Mouse (Mus musculus) testis, adult 2 months (tissue): ENCODE results near the gene Ctnnb1.

Experiments used
- CTCF ChIP-seq: fragments of 200-500 bp; IDR thresholded peaks from 2 replicates; pipeline ENCODE4 v1.5.1; 2012; ENCODE audit warnings: low read depth, mild to moderate bottlenecking, inconsistent platforms, low read length, moderate library complexity; ENCODE audit not compliant: control insufficient read depth, insufficient read depth, insufficient replicate concordance
- POLR2A ChIP-seq: fragments of 200-500 bp; IDR thresholded peaks from 2 replicates; pipeline ENCODE4 v1.6.1; 2012; ENCODE audit warnings: low read depth, mild to moderate bottlenecking, inconsistent platforms, low read length, moderate library complexity; ENCODE audit not compliant: control insufficient read depth

DNA sequence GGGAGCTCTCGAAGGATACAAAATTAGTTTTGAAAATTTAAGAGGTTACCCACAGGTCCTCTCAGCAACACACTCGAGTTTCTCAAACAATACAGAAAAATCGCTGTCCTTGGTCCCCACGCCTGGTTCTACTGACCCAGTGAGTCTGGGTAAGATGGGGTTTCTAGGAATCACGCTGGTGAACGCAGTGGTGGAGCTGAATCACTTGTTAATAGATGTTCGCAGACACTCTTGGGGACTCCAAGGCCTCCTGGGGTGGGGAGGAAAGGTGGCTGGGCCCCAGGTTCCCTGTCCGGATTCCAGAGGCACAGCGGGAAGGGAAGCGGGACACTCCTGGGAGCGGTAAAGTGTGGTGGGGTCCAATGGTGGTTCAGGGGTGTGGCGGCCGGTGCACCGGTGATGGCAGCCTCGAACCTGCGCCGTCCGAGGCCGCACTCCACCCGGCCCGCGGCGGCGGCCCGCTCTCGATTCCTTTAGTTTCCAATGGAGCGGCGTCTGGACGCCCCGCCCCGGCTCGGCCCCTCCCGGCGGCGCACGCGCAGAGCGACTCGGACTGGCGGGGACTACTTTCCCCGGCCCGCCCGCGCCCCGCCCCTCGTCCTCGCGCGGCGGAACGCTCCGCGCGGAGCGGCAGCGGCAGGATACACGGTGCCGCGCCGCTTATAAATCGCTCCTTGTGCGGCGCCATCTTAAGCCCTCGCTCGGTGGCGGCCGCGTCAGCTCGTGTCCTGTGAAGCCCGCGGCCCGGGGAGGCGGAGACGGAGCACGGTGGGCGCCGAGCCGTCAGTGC lies 4.0 kb downstream of the Ctnnb1 start:
- TF ChIP-seq POLR2A (peak; percentile 99), CTCF (no peak)
